Mouse (Mus musculus) lung, adult 18-20 months (tissue): ENCODE data around the gene Mrln.
"Not testable (repeated sequence)": the region's sequence is repeated elsewhere in the genome, so short reads cannot be mapped to it uniquely, and the experiment has no call there.

Experiments used
- DNase-seq, 2 experiments: peaks; one replicate each; pipeline ENCODE4 v3.0.0; 2022; ENCODE audit warnings: mixed read lengths in 2 of 2

Gene Mrln

GRCm38 (mm10) chr10:70195786-70196185, 8.7 kb upstream of the Mrln start:
- DNase-seq = peak in 1 of 2 experiments; percentile 37

- DNase-seq = peak in 1 of 2 experiments; percentile 31
These were observed 7.8 kb upstream of the Mrln start for GRCm38 (mm10) chr10:70196666-70197065.

- peak in 1 of 2 experiments; percentile 38 for DNase-seq
These were observed 6.9 kb upstream of the Mrln start for GRCm38 (mm10) chr10:70197601-70198000.

- DNase-seq = peak in 1 of 2 experiments; percentile 33
These were observed 6.5 kb upstream of the Mrln start for GRCm38 (mm10) chr10:70198012-70198411.

- no peak for DNase-seq
These were observed 5.5 kb upstream of the Mrln start for GRCm38 (mm10) chr10:70198951-70199463.

GRCm38 (mm10) chr10:70199466-70200210, 4.8 kb upstream of the Mrln start:
- DNase-seq = no peak

GRCm38 (mm10) chr10:70200889-70201500, 3.5 kb upstream of the Mrln start:
- peak in 1 of 2 experiments; percentile 71 for DNase-seq

GRCm38 (mm10) chr10:70211281-70211680, 6.8 kb downstream of the Mrln start:
- no peak for DNase-seq

GRCm38 (mm10) chr10:70220971-70221370, 16.5 kb downstream of the Mrln start:
- DNase-seq = no peak

- not testable (repeated sequence) for DNase-seq
These were observed 17.8 kb downstream of the Mrln start for GRCm38 (mm10) chr10:70222231-70222630.

- peak in 1 of 2 experiments; percentile 40 for DNase-seq
These were observed 20.1 kb downstream of the Mrln start for GRCm38 (mm10) chr10:70224571-70224970.

- DNase-seq = peak; percentile 52 to 74
These were observed 21.3 kb downstream of the Mrln start for GRCm38 (mm10) chr10:70225760-70226159.

- DNase-seq = peak in 1 of 2 experiments; percentile 44
These were observed 22.1 kb downstream of the Mrln start for GRCm38 (mm10) chr10:70226608-70227007.

- no peak for DNase-seq
These were observed 25.9 kb downstream of the Mrln start for GRCm38 (mm10) chr10:70230352-70230751.

GRCm38 (mm10) chr10:70237936-70238335, 33.5 kb downstream of the Mrln start:
- no peak for DNase-seq

GRCm38 (mm10) chr10:70242751-70243444, 38.4 kb downstream of the Mrln start:
- DNase-seq = no peak

GRCm38 (mm10) chr10:70244921-70245558, 40.6 kb downstream of the Mrln start, which contains the start of gene Slc16a9:
Gene Slc16a9, plus strand, starts transcription at chr10:70245100.
- DNase-seq = peak; percentile 74 to 83

GRCm38 (mm10) chr10:70245559-70245945, 41.1 kb downstream of the Mrln start:
- DNase-seq = no peak

- DNase-seq = no peak
These were observed 41.6 kb downstream of the Mrln start for GRCm38 (mm10) chr10:70246076-70246475.

GRCm38 (mm10) chr10:70250354-70250753, 45.9 kb downstream of the Mrln start:
- no peak for DNase-seq

- DNase-seq = peak; percentile 35 to 58
These were observed 46.3 kb downstream of the Mrln start for GRCm38 (mm10) chr10:70250766-70251165.

- DNase-seq = no peak
These were observed 50.2 kb downstream of the Mrln start for GRCm38 (mm10) chr10:70254666-70255065.
